Mouse (Mus musculus): Measurements from ENCODE around the gene Fbn1.

Gene Fbn1

DNA sequence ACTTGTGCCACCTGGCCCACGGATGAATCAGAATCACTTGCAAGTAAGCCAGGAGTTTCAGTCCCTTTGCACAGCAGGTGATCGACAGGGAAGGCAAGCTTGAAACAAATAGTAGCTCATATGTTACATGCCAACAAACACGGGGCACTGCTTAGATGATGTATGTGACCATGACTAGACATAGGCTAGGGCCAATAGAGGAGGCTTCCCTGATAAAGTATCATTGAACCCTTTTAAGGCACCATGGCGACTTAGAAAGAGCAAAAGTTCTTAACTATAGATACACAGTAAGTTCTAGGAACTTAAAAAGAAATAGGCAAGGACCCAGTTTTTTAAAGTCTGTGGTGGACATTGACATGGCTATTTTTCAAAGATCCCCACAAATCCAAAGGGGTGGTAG lies at the start of gene Fbn1:
Fbn1 (minus strand) TSS at position 101 of the 400 bp plus-strand sequence.
- no peak for DNase-seq

DNA sequence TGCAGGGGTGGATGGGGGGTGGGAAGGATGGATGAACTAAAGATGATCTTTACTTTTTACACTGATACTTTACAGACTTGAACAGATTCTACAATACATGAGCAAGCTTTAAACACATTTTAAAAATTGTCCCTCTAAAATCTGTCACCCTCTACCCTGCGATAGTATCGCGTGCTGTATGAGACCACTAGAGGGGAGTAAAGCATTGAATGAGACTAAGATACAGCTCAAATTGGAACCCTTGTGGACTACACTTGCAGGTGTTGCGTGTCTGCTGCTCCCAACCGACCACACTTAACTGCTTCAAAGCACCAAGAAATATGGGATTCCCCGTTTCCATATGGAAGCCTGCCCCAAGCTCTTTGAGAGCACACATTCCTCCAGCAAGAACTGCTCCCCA lies 48.0 kb upstream of the Fbn1 start:
- DNase-seq: no peak

DNA sequence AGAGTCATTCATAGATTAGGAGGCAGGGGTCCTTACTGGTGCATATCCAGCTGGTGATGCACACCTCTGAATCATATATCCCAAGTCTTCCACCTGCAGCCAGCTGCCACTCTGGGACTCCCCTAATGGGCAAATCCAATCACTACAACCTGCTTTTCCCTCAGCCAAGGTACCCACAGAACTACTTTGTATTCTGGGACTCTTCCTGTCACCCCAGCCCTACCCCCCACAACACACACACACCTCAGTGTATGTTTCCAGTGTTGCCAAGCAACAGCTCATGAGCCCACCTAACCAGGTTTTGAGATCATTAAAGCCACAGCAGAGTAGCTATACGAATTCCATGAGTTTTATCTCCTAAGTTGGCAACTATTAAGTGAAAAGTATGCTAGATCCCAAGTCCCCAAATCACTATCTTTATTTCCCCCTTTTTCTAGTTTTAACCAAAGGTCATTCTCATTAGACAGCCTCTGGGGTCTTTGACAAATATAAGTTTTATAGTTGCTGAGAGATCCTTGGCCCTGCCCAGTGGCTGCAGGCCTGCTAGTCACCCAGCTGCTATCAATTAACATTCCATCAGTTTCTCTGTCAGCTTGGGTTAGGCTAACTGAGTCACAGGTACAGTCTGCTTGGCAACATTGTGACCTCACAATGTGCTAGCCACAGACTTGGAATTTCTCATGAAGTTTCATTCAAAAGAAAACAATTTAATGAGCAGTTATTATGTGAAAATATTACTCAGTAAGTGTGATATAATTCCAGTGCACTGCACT lies 41.2 kb upstream of the Fbn1 start:
- no peak for DNase-seq

DNA sequence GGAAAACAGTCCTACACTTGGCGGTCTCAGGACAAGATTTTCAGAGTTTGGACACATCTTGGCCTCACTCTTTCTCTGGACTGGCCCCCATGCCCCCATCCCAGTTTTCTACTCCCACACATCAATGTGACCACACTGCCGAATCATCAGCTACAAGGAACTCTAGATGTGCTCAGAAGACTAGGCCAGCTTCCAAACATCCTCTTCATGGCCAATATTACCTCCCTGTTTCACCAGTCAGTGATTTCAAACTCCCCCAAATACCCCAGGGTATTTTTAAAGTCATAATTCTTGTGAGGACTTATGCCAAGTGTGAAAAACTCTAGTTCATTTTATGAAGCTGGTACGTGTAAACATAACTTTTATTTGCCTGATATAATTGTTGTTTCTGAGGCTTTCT lies 37.2 kb upstream of the Fbn1 start:
- no peak for DNase-seq

DNA sequence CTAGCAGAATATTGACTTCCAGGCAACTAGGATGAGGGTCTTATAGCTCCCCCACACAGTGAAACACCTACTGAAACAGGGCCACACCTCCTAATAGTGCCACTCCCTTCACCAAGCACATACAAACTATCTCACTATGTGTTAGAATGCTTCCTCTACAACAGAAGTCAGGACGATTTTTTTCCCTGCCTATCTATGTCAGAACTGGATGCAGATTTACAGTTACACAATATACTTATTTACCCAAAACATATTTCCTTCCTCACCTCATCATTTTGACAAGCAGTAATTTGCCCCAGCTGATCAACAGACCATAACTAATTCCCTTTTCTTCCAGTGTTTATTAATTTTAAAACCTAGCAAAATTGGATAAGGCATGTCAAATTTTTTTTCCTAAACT lies 35.9 kb upstream of the Fbn1 start:
- no peak for DNase-seq

DNA sequence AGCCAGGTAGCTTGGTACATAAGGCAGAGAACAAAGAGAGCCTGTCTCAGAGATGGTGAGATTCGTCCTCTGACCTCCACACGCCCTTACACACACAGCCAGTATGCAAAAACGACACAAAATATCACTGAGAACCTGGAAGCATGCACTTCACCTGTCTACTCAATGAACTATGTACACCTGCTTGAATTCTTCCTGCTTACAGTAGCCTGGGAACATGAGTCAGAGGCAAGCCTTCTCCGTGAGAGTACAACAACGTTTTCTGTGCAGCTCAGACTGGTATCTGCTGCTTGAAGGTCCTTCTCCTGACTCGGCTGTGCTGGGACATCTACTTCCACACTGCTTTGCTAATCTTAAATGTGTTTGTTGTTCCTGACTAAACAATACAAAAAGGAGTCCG lies 33.7 kb upstream of the Fbn1 start:
- no peak for DNase-seq

DNA sequence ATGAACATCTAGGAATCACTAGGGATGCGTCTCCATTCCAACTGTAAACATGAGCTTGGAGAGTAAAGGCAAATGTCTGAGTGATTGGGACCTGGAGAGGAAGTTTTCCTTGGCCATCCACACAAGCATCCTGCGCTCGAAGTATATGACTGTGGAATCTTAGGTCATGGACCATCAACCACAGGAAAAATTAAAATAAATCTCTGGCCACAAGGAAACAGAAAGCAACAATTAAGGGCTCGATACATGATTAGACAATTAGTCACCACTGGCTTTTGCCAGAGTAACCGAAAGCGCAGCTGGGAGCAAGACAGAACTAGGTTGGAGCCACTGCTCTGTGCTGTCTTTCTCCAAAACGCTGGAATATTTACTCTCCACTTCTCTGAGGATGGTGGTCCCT lies 32.8 kb upstream of the Fbn1 start:
- DNase-seq: no peak

DNA sequence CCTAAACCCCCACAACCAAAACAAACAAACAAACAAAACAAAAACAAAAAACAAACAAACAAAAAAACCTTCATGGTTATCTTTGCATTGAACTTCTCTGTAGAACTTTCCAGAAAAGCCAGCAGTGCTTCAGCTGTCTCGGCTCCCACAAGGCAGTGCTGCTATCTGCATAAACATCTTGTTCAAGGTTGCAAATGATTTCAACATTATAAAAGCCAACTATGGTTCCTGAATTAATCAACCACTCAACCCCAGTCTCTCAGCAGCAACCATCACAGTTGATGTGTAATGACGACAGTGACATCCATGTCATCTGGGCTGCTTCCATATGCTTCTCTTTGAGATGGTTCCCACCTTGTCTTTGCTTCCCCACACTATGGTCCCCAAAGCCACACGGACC lies 31.8 kb upstream of the Fbn1 start:
- DNase-seq: no peak

DNA sequence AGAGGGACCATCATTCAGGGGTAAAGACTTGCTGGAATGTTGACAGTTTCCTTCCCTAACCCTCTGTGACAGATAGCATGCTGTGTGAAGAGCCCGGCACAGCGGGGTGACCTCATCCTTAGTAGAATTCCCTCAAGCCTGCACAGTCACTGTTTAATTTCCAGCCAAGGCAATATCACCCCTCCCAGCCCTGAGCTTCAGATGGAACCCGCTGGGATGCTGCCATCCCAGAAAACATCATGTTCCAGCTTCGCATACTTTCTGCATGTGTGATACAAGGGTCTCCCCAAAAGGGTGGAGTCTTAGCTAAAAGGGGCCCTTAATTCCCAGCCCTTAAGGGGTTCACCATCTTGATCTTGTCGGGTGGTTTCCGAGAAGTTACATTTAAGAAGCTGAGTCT lies 22.9 kb upstream of the Fbn1 start:
- DNase-seq: no peak

DNA sequence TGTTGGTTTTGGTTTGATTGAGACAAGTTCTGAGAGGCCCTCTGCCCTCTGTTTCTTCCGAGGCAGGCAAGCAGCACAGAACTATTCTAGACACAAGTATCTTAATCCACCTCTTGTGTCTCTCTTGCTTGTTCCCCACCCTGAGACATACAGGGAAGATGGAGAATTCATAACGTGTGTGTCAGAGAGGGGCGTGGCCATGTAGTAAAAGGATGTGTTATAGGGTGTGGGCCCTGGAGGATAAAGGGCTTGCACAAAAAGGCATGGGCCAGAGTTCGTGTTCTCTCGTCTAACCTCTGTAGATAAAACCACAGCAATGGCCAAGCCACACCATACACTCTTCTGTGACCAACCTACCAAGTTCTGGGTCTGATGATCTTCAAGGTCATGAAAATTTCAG lies 18.8 kb upstream of the Fbn1 start:
- no peak for DNase-seq

DNA sequence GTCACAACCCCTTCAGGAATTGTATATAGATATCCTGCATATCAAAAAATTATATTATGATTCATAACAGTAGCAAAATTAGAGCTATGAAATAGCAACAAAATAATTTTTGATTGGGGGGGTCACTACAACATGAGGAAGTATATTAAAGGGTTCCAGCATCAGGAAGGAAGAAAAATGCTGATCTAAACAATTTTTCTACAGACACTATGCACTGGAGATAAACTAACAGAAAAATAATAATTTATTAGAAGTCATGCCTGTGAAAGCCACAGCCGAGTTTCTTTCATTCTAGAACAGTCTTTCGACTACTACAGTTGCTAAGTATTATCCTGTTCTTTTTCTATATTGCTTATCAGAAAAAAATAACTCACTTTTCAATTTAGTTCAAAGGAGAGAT lies 17.7 kb upstream of the Fbn1 start:
- no peak for DNase-seq

DNA sequence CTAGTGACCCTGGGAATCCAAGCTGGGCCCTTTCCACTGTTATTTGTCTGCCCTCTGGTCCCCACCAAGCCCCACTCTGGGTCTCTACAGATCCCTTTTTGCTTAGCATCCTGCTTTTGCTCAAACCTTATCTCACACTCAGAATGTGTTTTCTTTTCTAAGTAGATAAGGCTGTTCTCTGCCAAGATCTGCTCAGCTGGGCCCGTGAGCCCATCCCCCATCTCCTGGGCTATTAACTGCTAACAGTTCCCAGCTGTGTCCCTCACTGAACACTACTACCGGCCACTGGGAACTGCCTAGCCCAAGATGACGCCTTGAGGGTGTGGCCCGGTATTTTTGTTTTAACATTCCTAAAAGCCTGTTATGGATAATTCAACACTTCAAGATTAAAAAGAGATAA lies 8.8 kb upstream of the Fbn1 start:
- peak; percentile 88 for DNase-seq

DNA sequence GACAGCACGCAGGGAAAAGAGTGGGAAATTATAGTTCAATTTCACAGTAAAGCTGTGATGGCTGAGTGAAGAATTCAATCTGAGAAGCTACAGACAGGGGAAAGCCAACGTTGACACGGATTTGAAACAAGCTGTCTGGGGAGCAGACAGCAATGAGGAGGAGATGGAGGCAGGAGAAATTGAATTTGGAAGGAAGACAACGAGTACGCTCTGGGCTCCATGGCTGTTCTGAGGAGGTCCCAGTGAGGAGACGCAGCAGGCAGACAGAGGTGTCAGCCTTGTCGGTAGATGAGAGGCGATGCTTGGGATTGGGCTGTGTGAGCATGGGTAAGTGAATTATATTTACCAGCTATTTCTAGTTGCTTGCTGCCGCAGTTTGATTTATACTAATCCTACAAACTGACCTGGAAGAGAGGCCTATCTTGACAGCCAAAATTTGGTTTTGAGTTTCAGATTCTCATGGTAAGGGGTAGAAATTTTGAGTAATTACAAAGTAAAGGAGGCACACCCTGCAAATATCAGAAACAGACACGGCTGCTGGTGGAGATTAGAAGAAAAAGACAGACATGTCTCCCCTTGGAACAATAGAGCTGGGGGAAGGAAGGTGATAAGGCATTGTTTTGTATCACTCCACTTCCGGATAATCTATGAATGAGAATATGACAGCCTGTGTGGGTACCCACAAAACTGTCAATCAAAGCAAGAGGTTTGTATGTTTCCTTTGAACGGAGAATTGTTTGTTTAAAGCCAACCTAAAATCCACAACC lies 7.7 kb upstream of the Fbn1 start:
- no peak for DNase-seq

DNA sequence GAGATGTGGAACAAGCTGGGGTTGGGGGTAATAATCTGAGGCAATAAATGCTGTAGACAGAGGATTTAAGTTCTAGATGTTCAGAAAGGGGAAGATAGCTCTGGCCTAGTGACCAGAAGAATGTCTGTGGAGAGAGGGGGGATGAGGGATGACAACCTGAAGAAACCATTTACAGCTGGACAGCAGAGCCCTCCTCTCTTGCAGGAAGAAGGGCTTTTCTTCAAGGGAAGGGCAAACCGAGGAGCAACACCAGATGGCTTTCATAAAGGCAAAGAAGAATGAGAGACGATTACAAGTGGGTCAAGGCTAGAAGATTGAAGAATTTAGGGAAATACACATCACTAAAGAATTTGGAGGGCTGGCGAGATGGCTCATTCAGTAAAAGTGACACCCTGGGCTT lies 6.6 kb upstream of the Fbn1 start:
- peak; percentile 25 for DNase-seq

DNA sequence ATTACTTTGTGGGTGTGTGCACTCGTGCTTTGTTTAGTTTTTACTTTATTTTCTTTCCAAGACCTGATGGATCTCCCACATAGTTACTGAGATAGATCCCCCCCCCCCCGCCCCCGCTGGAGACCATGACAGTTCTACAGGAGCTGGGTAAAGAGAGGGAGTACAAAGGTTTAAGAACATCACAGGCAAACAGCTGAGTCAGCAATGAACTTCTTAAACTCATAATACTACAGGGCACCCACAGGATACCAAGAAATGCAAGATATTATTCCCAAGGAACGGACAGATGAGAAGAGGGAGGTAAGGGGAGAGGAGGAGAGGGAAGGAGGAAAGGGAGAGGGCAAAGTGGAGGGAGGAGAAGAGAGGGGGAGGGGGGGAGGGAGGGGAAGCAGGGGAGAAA lies 4.8 kb upstream of the Fbn1 start:
- DNase-seq: no peak

DNA sequence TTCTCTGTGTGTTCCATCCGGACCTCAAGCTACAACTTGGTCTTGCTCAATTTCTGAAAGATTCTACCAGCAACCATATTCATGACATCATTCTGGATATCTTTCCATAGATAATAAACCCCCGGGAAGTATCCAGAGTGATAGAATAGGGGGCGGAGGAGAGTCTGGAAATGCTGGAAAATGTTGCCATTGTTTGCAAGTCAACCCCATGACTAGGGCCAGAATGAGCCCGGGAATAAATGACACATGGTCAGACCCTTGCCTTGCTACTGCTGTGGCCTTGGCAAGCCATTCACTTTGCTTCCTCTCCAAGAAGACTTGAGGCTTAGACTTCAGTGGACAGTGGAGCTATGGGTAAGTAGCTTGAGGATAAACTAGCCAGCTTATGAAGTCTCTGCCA lies 4.1 kb upstream of the Fbn1 start:
- no peak for DNase-seq

DNA sequence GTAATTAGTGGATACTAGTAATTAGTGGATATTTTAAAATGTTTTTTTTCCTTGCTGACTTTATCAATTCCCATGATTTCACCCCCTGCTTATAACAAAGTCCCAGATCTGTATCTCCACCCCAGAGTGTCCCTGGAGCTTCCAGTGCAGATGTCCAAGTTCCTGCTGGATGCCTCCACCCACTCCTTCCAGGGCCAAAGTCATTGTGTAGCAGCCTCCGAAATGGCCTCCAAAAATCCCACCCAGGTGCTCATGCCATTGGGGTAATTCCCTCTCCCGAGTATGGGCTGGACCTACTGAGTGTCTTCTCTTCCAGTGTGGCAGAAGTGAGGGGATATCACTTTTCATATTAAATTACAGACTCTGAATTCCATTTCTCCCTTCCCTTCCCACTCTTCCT lies 3.0 kb upstream of the Fbn1 start:
- no peak for DNase-seq

DNA sequence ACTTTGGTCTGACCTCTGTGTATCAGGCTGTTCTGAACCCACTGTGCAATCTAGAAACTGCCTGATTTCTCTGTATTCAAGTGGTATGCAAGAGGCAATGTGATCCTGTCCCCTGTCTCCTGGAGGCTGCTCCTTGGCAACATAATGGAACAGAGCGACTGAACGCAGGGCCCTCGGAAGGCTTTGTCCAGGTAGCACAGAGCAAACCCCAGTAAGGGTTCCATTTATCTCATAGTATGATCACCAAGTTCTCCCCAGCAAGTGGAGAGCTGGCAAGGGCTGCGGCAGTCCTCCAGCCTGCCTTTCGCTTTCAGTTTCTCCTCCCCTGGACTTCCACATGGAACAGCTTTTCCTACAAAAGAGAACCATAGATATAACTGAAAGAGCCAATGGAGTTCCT lies 588 bp upstream of the Fbn1 start:
- DNase-seq: no peak

DNA sequence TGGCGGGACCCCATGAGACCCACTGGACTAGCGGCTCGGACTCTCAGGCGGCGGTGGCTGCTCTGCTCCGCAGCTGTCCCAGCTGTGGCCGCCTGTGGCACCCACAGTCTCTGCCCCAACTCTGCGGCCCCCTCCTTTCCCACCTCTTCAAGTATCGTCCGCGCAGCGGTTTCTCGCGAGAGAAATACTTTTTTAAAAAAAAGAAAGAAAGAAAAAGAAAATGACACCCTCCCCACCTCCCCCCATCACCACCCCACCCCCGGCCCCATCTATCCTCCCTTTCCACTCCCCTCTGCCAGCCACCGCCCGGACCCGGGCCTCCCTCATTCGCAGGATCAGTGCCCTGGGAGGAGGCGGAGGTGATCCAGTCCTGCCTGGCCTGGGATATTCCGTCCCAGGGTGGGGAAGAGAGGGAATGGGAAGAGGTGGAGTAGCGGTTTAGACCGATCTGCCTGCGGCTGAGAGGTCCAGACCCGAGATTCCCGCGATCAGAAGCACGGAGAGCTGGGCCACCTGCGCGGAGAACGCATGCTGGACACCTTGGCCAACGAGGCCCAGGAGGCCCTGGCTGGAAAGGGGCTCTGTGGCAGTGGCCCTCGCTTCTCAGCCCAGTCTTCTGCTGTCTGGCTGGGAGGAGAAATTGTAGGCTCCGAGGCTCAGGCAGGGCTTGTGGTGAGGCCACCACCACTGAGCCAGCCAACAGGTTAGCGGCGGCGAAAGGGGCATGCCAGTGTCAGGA lies 1.3 kb downstream of the Fbn1 start:
- DNase-seq: peak; percentile 86

DNA sequence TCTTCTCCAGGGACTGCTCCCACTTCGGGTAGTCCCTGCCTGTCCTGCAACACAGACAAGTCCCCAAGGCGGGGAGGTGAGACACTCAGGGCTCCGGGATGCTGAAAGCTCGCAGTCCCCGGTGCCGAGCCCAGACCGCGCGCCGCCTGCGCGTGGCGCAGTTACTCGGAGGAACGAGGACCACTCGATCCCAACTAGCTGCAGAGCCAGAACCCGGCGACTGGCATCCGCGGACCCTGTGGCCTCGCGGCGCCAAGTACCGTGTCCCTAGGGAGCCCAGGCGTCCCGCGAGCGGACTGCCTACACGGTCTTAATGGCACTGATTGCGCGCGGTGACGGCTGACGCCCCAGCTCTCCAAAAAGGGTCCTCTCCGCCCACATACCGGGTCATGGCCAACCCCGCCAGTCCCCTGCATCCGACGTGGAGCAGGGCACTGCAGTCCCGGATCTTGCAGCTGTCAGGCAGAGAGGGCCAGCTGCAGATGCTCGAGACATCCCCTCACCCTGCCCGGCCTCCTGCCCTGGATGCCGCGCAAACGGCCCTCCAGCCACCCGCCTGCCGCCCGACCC lies 2.0 kb downstream of the Fbn1 start:
- DNase-seq: peak; percentile 78

DNA sequence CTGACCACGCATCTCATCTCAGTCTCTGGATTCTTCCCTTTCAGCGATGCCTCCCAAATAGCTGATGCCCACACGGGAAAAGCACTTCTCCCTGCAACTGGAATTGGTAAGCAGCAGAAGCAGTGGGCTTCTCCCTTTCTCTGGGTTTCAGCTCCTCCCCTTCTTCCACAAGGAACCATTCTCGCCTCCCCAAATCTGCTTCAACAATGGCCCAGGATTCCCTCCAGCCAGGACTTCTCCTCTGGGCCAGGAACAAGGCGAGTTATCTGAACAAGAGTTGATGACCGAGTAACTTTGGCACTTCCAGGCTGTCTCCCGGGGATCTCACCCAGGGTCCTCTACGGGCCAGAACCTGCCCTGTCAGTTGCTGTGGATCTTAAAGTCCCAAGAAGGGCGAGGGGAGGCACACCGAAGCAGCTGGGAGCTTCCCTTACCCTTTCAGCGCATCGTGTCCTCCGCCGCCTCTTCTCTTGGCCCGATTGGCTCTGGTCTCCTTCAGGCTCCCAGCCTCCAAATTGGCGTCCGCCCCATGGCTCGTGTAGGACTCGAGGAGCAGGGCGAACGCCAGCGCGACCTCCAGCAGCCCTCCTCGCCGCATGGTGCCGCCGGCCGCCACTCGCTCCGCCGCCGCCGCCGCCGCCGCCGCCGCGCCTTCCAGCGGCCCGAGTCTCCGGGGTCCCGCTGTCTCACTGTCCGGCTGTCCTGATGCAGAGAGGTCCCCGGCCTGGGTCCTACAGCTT lies 2.6 kb downstream of the Fbn1 start, which contains the start of gene Gm9913:
Gm9913 (plus strand) TSS at position 84 of the 740 bp plus-strand sequence.
- DNase-seq: peak; percentile 72

DNA sequence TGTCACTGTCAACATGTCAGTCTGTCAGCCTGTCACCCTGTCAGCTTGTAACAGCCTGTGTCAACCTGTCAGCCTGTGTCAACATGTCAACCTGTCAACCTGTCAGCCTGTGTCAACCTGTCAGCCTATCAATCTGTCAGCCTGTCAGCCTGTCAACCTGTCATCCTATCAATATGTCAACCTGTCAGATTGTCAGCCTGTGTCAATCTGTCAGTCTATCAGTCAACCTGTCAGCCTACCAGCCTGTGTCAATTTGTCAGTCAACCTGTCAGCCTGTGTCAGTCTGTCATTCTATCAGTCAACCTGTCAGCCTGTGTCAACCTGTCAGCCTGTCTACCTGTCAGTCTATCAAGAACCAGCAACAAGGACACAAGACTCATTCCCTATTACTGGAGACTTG lies 6.3 kb downstream of the Fbn1 start:
- DNase-seq: no peak

DNA sequence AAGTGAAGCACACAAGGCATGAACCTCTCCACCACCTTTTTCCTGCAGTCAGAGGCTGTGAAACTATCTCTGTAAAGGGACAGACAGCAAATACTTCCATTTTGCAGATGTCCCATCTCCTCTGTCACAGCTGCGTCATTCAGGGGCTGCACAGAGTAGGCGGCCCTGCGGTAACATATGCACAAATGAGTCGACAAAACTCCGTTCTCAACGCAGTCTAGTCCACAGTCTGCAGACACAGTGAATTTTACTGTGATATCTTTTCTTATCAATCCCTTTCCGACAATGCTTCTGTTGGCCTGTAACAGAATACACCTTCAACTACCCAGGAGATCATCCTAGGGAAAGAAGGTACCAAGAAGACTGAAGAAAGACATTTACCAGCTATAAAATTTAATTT lies 9.6 kb downstream of the Fbn1 start:
- DNase-seq: no peak
